Mouse (Mus musculus) granulocyte monocyte progenitor cell, adult 5-6 weeks (primary cell): ENCODE data around the gene Klhdc7b. TPM values are rescaled to one million over a fixed set of nuclear protein-coding genes. Genes with fewer than 3 reads are reported as not detected.
"Not testable (repeated sequence)": the region's sequence is repeated elsewhere in the genome, so short reads cannot be mapped to it uniquely, and the experiment has no call there.

ENCODE experiments used
- ATAC-seq: replicated peaks from 2 replicates; pipeline ENCODE4 v1.8.0; 2016; ENCODE audit warnings: mild to moderate bottlenecking, moderate TSS enrichment, inconsistent platforms; ENCODE audit not compliant: poor library complexity, severe bottlenecking
- total RNA-seq, 2 experiments: library from RNA; stranded (forward) in 1 of 2; stranded (reverse) in 1 of 2; fragments of 200-712, 200-1000 nt in 1 of 2; fragments of >200 nt in 1 of 2; fragmentation: Nextera tagmentation in 1 of 2; gene quantifications; 2 replicates each; pipeline ENCODE4 v1.2.3; 2014 to 2017

Klhdc7b gene
- total RNA-seq, 2 experiments from 2014 or later = not detected

GRCm38 (mm10) chr15:89425711-89426121, 41.0 kb downstream of the Klhdc7b start, which contains the start of gene Cpt1b:
Gene Cpt1b (minus strand): TSS chr15:89425863.
- no peak for ATAC-seq

- ATAC-seq = no peak
These were observed 42.0 kb downstream of the Klhdc7b start for GRCm38 (mm10) chr15:89426716-89427115.

- no peak for ATAC-seq
These were observed 43.5 kb downstream of the Klhdc7b start for GRCm38 (mm10) chr15:89428136-89428790.

GRCm38 (mm10) chr15:89428821-89429351, 44.2 kb downstream of the Klhdc7b start:
- no peak for ATAC-seq

GRCm38 (mm10) chr15:89429352-89430221, 44.9 kb downstream of the Klhdc7b start, which contains the start of the genes C730034F03Rik, Gm44502 and Chkb:
Gene C730034F03Rik (plus strand): TSS chr15:89429589.
Gene Gm44502 (minus strand): TSS chr15:89429696.
Gene Chkb (minus strand): TSS chr15:89429908.
- peak; percentile 83 for ATAC-seq

GRCm38 (mm10) chr15:89430341-89430740, 45.6 kb downstream of the Klhdc7b start:
- no peak for ATAC-seq

GRCm38 (mm10) chr15:89430771-89431170, 46.1 kb downstream of the Klhdc7b start:
- ATAC-seq = not testable (repeated sequence)

- ATAC-seq = no peak
These were observed 46.6 kb downstream of the Klhdc7b start for GRCm38 (mm10) chr15:89431271-89431670.

GRCm38 (mm10) chr15:89431806-89432205, 47.1 kb downstream of the Klhdc7b start:
- ATAC-seq = no peak

- ATAC-seq = no peak
These were observed 48.2 kb downstream of the Klhdc7b start for GRCm38 (mm10) chr15:89432946-89433345.

GRCm38 (mm10) chr15:89434136-89434535, 49.4 kb downstream of the Klhdc7b start:
- no peak for ATAC-seq

- ATAC-seq = 0 out of 2 replicates have a peak, but pooled peaks have one; percentile 20
These were observed 51.2 kb downstream of the Klhdc7b start for GRCm38 (mm10) chr15:89435878-89436277.

Other genes starting within 250 kb of the Klhdc7b start
- not detected in 2 replicates for gene Mapk12, start 244.2 kb upstream of the Klhdc7b start, total RNA-seq (2014; fragmentation: Nextera tagmentation)
- gene Mapk12, start 244.2 kb upstream of the Klhdc7b start, total RNA-seq (2017) = 0.93 TPM in 1 of 2 replicates, not detected in the other
- gene Mapk11, start 235.3 kb upstream of the Klhdc7b start, total RNA-seq (2014; fragmentation: Nextera tagmentation) = not detected in 2 replicates
- not detected in 2 replicates for gene Mapk11, start 235.3 kb upstream of the Klhdc7b start, total RNA-seq (2017)
- gene Plxnb2, start 204.1 kb upstream of the Klhdc7b start, total RNA-seq (2014; fragmentation: Nextera tagmentation) = 19.1 and 23.4 TPM in 2 replicates
- gene Plxnb2, start 204.1 kb upstream of the Klhdc7b start, total RNA-seq (2017) = 11.0 and 14.7 TPM in 2 replicates
- 4.3 and 6.1 TPM in 2 replicates for gene Dennd6b, start 188.4 kb upstream of the Klhdc7b start, total RNA-seq (2014; fragmentation: Nextera tagmentation)
- 2.5 and 4.7 TPM in 2 replicates for gene Dennd6b, start 188.4 kb upstream of the Klhdc7b start, total RNA-seq (2017)
- gene Ppp6r2, start 173.4 kb upstream of the Klhdc7b start, total RNA-seq (2014; fragmentation: Nextera tagmentation) = 9.2 and 10.5 TPM in 2 replicates
- gene Ppp6r2, start 173.4 kb upstream of the Klhdc7b start, total RNA-seq (2017) = 5.8 and 6.4 TPM in 2 replicates
- 88.1 and 131 TPM in 2 replicates for gene Sbf1, start 69.6 kb upstream of the Klhdc7b start, total RNA-seq (2014; fragmentation: Nextera tagmentation)
- gene Sbf1, start 69.6 kb upstream of the Klhdc7b start, total RNA-seq (2017) = 43.1 and 52.0 TPM in 2 replicates
- not detected in 2 replicates for gene Adm2, start 62.2 kb upstream of the Klhdc7b start, total RNA-seq (2014; fragmentation: Nextera tagmentation)
- gene Adm2, start 62.2 kb upstream of the Klhdc7b start, total RNA-seq (2017) = not detected in 2 replicates
- not detected in 2 replicates for gene Miox, start 50.5 kb upstream of the Klhdc7b start, total RNA-seq (2014; fragmentation: Nextera tagmentation)
- gene Miox, start 50.5 kb upstream of the Klhdc7b start, total RNA-seq (2017) = not detected in 2 replicates
- 15.4 and 22.3 TPM in 2 replicates for gene Lmf2, start 29.3 kb upstream of the Klhdc7b start, total RNA-seq (2014; fragmentation: Nextera tagmentation)
- 8.9 and 11.0 TPM in 2 replicates for gene Lmf2, start 29.3 kb upstream of the Klhdc7b start, total RNA-seq (2017)
- gene Ncaph2, start 29.2 kb upstream of the Klhdc7b start, total RNA-seq (2014; fragmentation: Nextera tagmentation) = 87.4 and 136 TPM in 2 replicates
- 92.2 and 118 TPM in 2 replicates for gene Ncaph2, start 29.2 kb upstream of the Klhdc7b start, total RNA-seq (2017)
- gene Sco2, start 11.1 kb upstream of the Klhdc7b start, total RNA-seq (2014; fragmentation: Nextera tagmentation) = 12.4 and 27.5 TPM in 2 replicates
- gene Sco2, start 11.1 kb upstream of the Klhdc7b start, total RNA-seq (2017) = 22.7 and 31.5 TPM in 2 replicates
- not detected in 2 replicates for gene Tymp, start 7.9 kb upstream of the Klhdc7b start, total RNA-seq (2014; fragmentation: Nextera tagmentation)
- gene Tymp, start 7.9 kb upstream of the Klhdc7b start, total RNA-seq (2017) = 0.43 and 1.1 TPM in 2 replicates
- gene Odf3b, start 5.6 kb upstream of the Klhdc7b start, total RNA-seq (2014; fragmentation: Nextera tagmentation) = 3.1 and 4.2 TPM in 2 replicates
- gene Odf3b, start 5.6 kb upstream of the Klhdc7b start, total RNA-seq (2017) = 0.46 TPM in 1 of 2 replicates, not detected in the other
- gene Syce3, start 25.6 kb downstream of the Klhdc7b start, total RNA-seq (2014; fragmentation: Nextera tagmentation) = not detected in 2 replicates
- not detected in 2 replicates for gene Syce3, start 25.6 kb downstream of the Klhdc7b start, total RNA-seq (2017)
- gene Cpt1b, start 40.9 kb downstream of the Klhdc7b start, total RNA-seq (2014; fragmentation: Nextera tagmentation) = 2.8 and 2.9 TPM in 2 replicates
- 1.5 TPM in 1 of 2 replicates, not detected in the other for gene Cpt1b, start 40.9 kb downstream of the Klhdc7b start, total RNA-seq (2017)
- gene C730034F03Rik, start 44.7 kb downstream of the Klhdc7b start, total RNA-seq (2014; fragmentation: Nextera tagmentation) = not detected in 2 replicates
- gene C730034F03Rik, start 44.7 kb downstream of the Klhdc7b start, total RNA-seq (2017) = 2.7 and 3.6 TPM in 2 replicates
- not detected in 2 replicates for gene Gm44502, start 44.8 kb downstream of the Klhdc7b start, total RNA-seq (2014; fragmentation: Nextera tagmentation)
- 0.82 TPM in 1 of 2 replicates, not detected in the other for gene Gm44502, start 44.8 kb downstream of the Klhdc7b start, total RNA-seq (2017)
- 77.0 and 85.0 TPM in 2 replicates for gene Chkb, start 45.0 kb downstream of the Klhdc7b start, total RNA-seq (2014; fragmentation: Nextera tagmentation)
- gene Chkb, start 45.0 kb downstream of the Klhdc7b start, total RNA-seq (2017) = 25.3 and 27.7 TPM in 2 replicates
- not detected in 2 replicates for gene Mapk8ip2, start 69.0 kb downstream of the Klhdc7b start, total RNA-seq (2014; fragmentation: Nextera tagmentation)
- gene Mapk8ip2, start 69.0 kb downstream of the Klhdc7b start, total RNA-seq (2017) = not detected in 2 replicates
- 12.7 and 21.4 TPM in 2 replicates for gene Arsa, start 92.5 kb downstream of the Klhdc7b start, total RNA-seq (2014; fragmentation: Nextera tagmentation)
- gene Arsa, start 92.5 kb downstream of the Klhdc7b start, total RNA-seq (2017) = 8.5 and 30.3 TPM in 2 replicates
- 0.34 and 0.58 TPM in 2 replicates for gene Shank3, start 114.7 kb downstream of the Klhdc7b start, total RNA-seq (2014; fragmentation: Nextera tagmentation)
- 0.26 and 0.47 TPM in 2 replicates for gene Shank3, start 114.7 kb downstream of the Klhdc7b start, total RNA-seq (2017)
- gene Acr, start 183.4 kb downstream of the Klhdc7b start, total RNA-seq (2014; fragmentation: Nextera tagmentation) = not detected in 2 replicates
- not detected in 2 replicates for gene Acr, start 183.4 kb downstream of the Klhdc7b start, total RNA-seq (2017)
- gene Rabl2, start 207.0 kb downstream of the Klhdc7b start, total RNA-seq (2014; fragmentation: Nextera tagmentation) = 10.2 and 16.8 TPM in 2 replicates
- 11.1 and 18.9 TPM in 2 replicates for gene Rabl2, start 207.0 kb downstream of the Klhdc7b start, total RNA-seq (2017)